Mouse (Mus musculus): ENCODE measurements around the gene Dalrd3. TPM values are rescaled to one million over a fixed set of nuclear protein-coding genes. Genes with fewer than 3 reads are reported as not detected.

The Dalrd3 gene
- total RNA-seq, 4 experiments from 2014 or later, result 6.0 to 9.1 (median 7.6) TPM

DNA sequence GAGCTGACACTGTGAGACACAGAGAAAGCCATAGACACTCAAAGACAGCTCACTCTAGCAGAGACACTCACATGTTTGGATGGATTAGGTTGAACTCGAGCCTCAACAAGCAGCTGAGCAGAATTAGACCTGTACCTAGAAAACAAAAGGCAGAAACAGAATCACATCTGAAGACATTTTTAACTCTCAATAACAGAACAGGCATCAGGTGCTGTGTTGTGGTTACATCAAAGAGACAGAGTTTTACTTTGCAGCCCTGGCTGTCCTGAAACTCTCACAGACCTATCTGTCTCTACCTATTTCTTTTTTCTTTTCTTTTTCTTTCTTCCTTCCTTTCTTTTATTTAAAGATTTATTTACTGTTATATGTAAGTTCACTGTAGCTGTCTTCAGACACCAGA, 47.6 kb downstream of the Dalrd3 start:
- no peak for DNase-seq (ENCODE audit: low spot score in 2 of 2)

Small RNA genes within 50 kb of the gene (microRNA-seq; reads per million reads assigned to microRNA genes)
- gene Gm24083, result not detected
- gene Mir191, result not detected
- 607 reads per million, percentile 73 among the genes with 10 or more reads in this experiment for gene Mir425

Other genes with a start within 250 kb of the Dalrd3 start
- 10 to 100 TPM; 66.3 to 72.7 (median 68.8) TPM for gene Gpx1, start 231.0 kb upstream of the Dalrd3 start, total RNA-seq (2022)
- gene Usp4, start 222.0 kb upstream of the Dalrd3 start, total RNA-seq (2022), result 10 to 100 TPM; 72.7 to 90.9 (median 87.3) TPM
- 1 to 10 TPM in 2 of 4 experiments, under 1 TPM in 2; 0.53 to 1.3 (median 0.97) TPM for gene 1700102P08Rik, start 177.1 kb upstream of the Dalrd3 start, total RNA-seq (2022)
- gene Ccdc36, start 141.4 kb upstream of the Dalrd3 start, total RNA-seq (2022), result not detected
- gene BC048562, start 133.4 kb upstream of the Dalrd3 start, total RNA-seq (2022), result not detected
- 10 to 100 TPM; 13.8 to 21.0 (median 16.3) TPM for gene Ccdc71, start 109.4 kb upstream of the Dalrd3 start, total RNA-seq (2022)
- 1 to 10 TPM; 1.3 to 2.7 (median 2.2) TPM for gene Klhdc8b, start 108.3 kb upstream of the Dalrd3 start, total RNA-seq (2022)
- 100 to 1,000 TPM; 112 to 139 (median 128) TPM for gene Lamb2, start 90.2 kb upstream of the Dalrd3 start, total RNA-seq (2022)
- 100 to 1,000 TPM; 118 to 134 (median 128) TPM for gene Usp19, start 79.3 kb upstream of the Dalrd3 start, total RNA-seq (2022)
- gene Qars, start 62.2 kb upstream of the Dalrd3 start, total RNA-seq (2022), result 100 to 1,000 TPM in 1 of 4 experiments, 10 to 100 TPM in 3; 78.6 to 107 (median 95.6) TPM
- 10 to 100 TPM; 44.8 to 59.1 (median 55.7) TPM for gene Qrich1, start 53.1 kb upstream of the Dalrd3 start, total RNA-seq (2022)
- 10 to 100 TPM; 60.2 to 78.6 (median 63.1) TPM for gene Impdh2, start 9.6 kb upstream of the Dalrd3 start, total RNA-seq (2022)
- gene Ndufaf3, start 2.5 kb upstream of the Dalrd3 start, total RNA-seq (2022), result 10 to 100 TPM; 31.9 to 34.4 (median 33.0) TPM
- 1 to 10 TPM; 6.6 to 8.4 (median 7.7) TPM for gene Wdr6, start 8.9 kb downstream of the Dalrd3 start, total RNA-seq (2022)
- gene P4htm, start 27.8 kb downstream of the Dalrd3 start, total RNA-seq (2022), result 1 to 10 TPM; 3.8 to 5.5 (median 4.9) TPM
- gene Arih2, start 79.5 kb downstream of the Dalrd3 start, total RNA-seq (2022), result 10 to 100 TPM; 68.7 to 85.9 (median 81.8) TPM
- 10 to 100 TPM; 62.5 to 78.8 (median 68.7) TPM for gene Slc25a20, start 92.2 kb downstream of the Dalrd3 start, total RNA-seq (2022)
- gene Prkar2a, start 119.4 kb downstream of the Dalrd3 start, total RNA-seq (2022), result 100 to 1,000 TPM; 182 to 235 (median 191) TPM
- 10 to 100 TPM; 12.0 to 15.8 (median 14.2) TPM for gene Ip6k2, start 213.9 kb downstream of the Dalrd3 start, total RNA-seq (2022)
- gene Nckipsd, start 238.5 kb downstream of the Dalrd3 start, total RNA-seq (2022), result 1 to 10 TPM; 3.6 to 4.9 (median 4.2) TPM